ENCODE assay signal across 8 mouse cellular contexts in the genomic region with DNA sequence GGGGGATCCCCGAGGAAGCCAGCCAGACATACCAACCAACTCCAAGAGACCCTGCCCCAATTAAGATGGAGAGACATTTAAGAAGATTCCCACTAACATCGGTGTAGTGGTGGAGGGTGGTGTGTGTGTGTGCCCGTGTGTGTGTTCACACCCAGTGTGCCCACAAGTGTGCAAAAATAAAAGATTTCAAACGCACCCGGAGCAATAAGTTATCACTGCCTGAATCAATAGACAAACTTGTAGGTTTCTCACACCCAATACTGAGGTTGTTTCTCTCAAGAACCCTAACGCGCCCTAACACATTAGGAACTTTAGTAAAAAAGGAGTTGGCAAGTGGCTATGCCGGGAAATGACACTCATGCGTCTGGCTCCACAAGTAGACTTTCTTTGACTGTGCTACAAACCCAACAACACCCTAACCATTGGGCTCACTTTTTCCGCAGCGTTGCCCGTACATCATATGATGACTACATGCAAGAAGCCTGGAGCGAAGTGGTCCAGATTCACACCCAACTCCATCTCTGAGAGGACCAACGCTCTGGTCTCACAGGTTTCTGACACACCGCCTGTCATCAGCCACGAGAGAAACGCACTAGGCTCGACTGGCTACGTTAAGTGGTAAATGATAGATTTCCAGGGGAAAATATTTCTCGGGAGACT. TPM values are rescaled to one million over a fixed set of nuclear protein-coding genes. Genes with fewer than 3 reads are reported as not detected.
DNase-seq lines count a peak whose midpoint lies in the region; ATAC-seq and TF ChIP-seq lines count a peak whose summit lies in the region.

No protein-coding gene starts in this region.

- peak overlapping the region; percentile 92 for H3K27ac ChIP-seq in embryonic facial prominence, embryonic 14.5 days (replicated peaks; ENCODE audit: low read depth, low read length)
- peak overlapping the region; percentile 96 for H3K27ac ChIP-seq in hindbrain, embryonic 10.5 days
- peak overlapping the region; percentile 94 for H3K27ac ChIP-seq in limb, embryonic 13.5 days
- peak overlapping the region; percentile 91 for H3K27ac ChIP-seq in midbrain, embryonic 12.5 days (replicated peaks)

- H3K9ac ChIP-seq in embryonic facial prominence, embryonic 14.5 days (ENCODE audit: low read depth, low read length): peak overlapping the region; percentile 93
- peak overlapping the region; percentile 91 for H3K9ac ChIP-seq in limb, embryonic 13.5 days
- H3K9ac ChIP-seq in midbrain, embryonic 12.5 days (replicated peaks): peak overlapping the region; percentile 91

- H3K36me3 ChIP-seq in G1E (replicated peaks): no peaks in the 10 kb centered on the region
- no peaks in the 10 kb centered on the region for H3K36me3 ChIP-seq in embryonic facial prominence, embryonic 14.5 days (ENCODE audit: control insufficient read depth, insufficient read depth, low read length)
- no peaks in the 10 kb centered on the region for H3K36me3 ChIP-seq in hindbrain, embryonic 10.5 days
- no peaks in the 10 kb centered on the region for H3K36me3 ChIP-seq in limb, embryonic 13.5 days
- H3K36me3 ChIP-seq in midbrain, embryonic 12.5 days: no peaks in the 10 kb centered on the region

- H3K4me1 ChIP-seq in G1E (ENCODE audit: insufficient read depth, low read depth, low read length): peaks cover 18% of the 10 kb centered on the region
- peaks cover 7% of the 10 kb centered on the region; the same call in 1 of the 2 replicates for H3K4me1 ChIP-seq in embryonic facial prominence, embryonic 14.5 days (ENCODE audit: control insufficient read depth, insufficient read depth, low read length)
- peaks cover 11% of the 10 kb centered on the region for H3K4me1 ChIP-seq in hindbrain, embryonic 10.5 days (replicated peaks)
- H3K4me1 ChIP-seq in limb, embryonic 13.5 days: peaks cover 9% of the 10 kb centered on the region
- peaks cover 7% of the 10 kb centered on the region for H3K4me1 ChIP-seq in midbrain, embryonic 12.5 days

- H3K27me3 ChIP-seq in G1E (ENCODE audit: insufficient read depth, low read length): no peaks in the 10 kb centered on the region
- H3K27me3 ChIP-seq in embryonic facial prominence, embryonic 14.5 days (replicated peaks; ENCODE audit: control insufficient read depth, insufficient read depth, low read length): no peaks in the 10 kb centered on the region
- no peaks in the 10 kb centered on the region for H3K27me3 ChIP-seq in hindbrain, embryonic 10.5 days (ENCODE audit: insufficient read depth, poor library complexity, severe bottlenecking)
- H3K27me3 ChIP-seq in limb, embryonic 13.5 days: no peaks in the 10 kb centered on the region
- no peaks in the 10 kb centered on the region for H3K27me3 ChIP-seq in midbrain, embryonic 12.5 days

- H3K4me3 ChIP-seq in G1E (ENCODE audit: low read depth, low read length): peak overlapping the region; percentile 84
- H3K4me3 ChIP-seq in embryonic facial prominence, embryonic 14.5 days (ENCODE audit: low read depth, low read length): peak overlapping the region; percentile 88
- H3K4me3 ChIP-seq in hindbrain, embryonic 10.5 days: peak overlapping the region; percentile 90
- H3K4me3 ChIP-seq in limb, embryonic 13.5 days: peak overlapping the region; percentile 78
- H3K4me3 ChIP-seq in midbrain, embryonic 12.5 days: peak overlapping the region; percentile 84

- H3K4me2 ChIP-seq in embryonic facial prominence, embryonic 14.5 days (ENCODE audit: low read depth, low read length): peak overlapping the region; percentile 77
- H3K4me2 ChIP-seq in limb, embryonic 13.5 days (replicated peaks): peak overlapping the region; percentile 74
- H3K4me2 ChIP-seq in midbrain, embryonic 12.5 days (replicated peaks): peak overlapping the region; percentile 60

- no peaks in the 10 kb centered on the region; the same call in 1 of the 2 replicates for H3K9me3 ChIP-seq in G1E (replicated peaks)
- H3K9me3 ChIP-seq in embryonic facial prominence, embryonic 14.5 days (ENCODE audit: control insufficient read depth, low read length): no peaks in the 10 kb centered on the region
- peaks cover 3% of the 10 kb centered on the region; the same call in 1 of the 2 replicates for H3K9me3 ChIP-seq in hindbrain, embryonic 10.5 days
- no peaks in the 10 kb centered on the region for H3K9me3 ChIP-seq in limb, embryonic 13.5 days
- peaks cover 3% of the 10 kb centered on the region; the same call in 1 of the 2 replicates for H3K9me3 ChIP-seq in midbrain, embryonic 12.5 days

- WGBS in embryonic facial prominence, embryonic 14.5 days: 32% methylated on average over 20 of the region's 20 CpGs
- WGBS in hindbrain, embryonic 10.5 days: 37% methylated on average over 20 of the region's 20 CpGs
- 34% methylated on average over 20 of the region's 20 CpGs for WGBS in limb, embryonic 13.5 days
- WGBS in midbrain, embryonic 12.5 days: 37% methylated on average over 20 of the region's 20 CpGs

- no peak for ATAC-seq in cerebellum, adult (ENCODE audit: insufficient number of reproducible peaks, low FRiP score, low TSS enrichment)
- ATAC-seq in G1E (ENCODE audit: extremely low read depth, insufficient number of reproducible peaks, low FRiP score, poor library complexity, severe bottlenecking): no peak
- no peak for ATAC-seq in embryonic facial prominence, embryonic 14.5 days (ENCODE audit: low read depth)
- ATAC-seq in limb, embryonic 13.5 days (ENCODE audit: low FRiP score, low read depth): no peak
- ATAC-seq in midbrain, embryonic 12.5 days (ENCODE audit: low FRiP score, low read depth): no peak

- DNase-seq in cerebellum, adult 8-10 months: peak; percentile 28
- DNase-seq in G1E (ENCODE audit: low spot score): peak; percentile 23
- peak; percentile 17 for DNase-seq in embryonic facial prominence, embryonic 14.5 days (ENCODE audit: low spot score)
- DNase-seq in hindbrain, embryonic 10.5 days (ENCODE audit: low spot score): no peak
- DNase-seq in thymus, postnatal 14 days: peak; percentile 51

- TF ChIP-seq CTCF in G1E (IDR thresholded peaks at IDR 0.05; ENCODE audit: low read depth, low read length): no peak

RNA-seq across cellular contexts. Expression of gene Uimc1, which starts 0.9 kb away (rescaled TPM):
- 52.4 and 54.8 TPM in 2 replicates for total RNA-seq in G1E (2014; fragmentation: Nextera tagmentation)
- total RNA-seq in G1E (2017): 49.3 and 55.0 TPM in 2 replicates
- polyA plus RNA-seq in G1E (2012): 6.6 and 7.8 TPM in 2 replicates
- 27.5 and 29.9 TPM in 2 replicates for polyA plus RNA-seq in embryonic facial prominence, embryonic 14.5 days (2014; fragmentation: Nextera tagmentation; extraction: Ambion mirVana)
- 18.6 and 22.6 TPM in 2 replicates for polyA plus RNA-seq in hindbrain, embryonic 10.5 days (2016; fragmentation: Nextera tagmentation; extraction: Ambion mirVana)
- 29.8 and 30.6 TPM in 2 replicates for polyA plus RNA-seq in limb, embryonic 13.5 days (2015; fragmentation: Nextera tagmentation; extraction: Ambion mirVana)
- 21.7 and 23.5 TPM in 2 replicates for polyA plus RNA-seq in midbrain, embryonic 12.5 days (2016; fragmentation: Nextera tagmentation; extraction: Ambion mirVana)

RNA-seq across cellular contexts. Expression of gene Zfp346, which starts 5.9 kb away (rescaled TPM):
- total RNA-seq in G1E (2014; fragmentation: Nextera tagmentation) (38.0 and 41.8 TPM in 2 replicates), G1E (2017) (15.0 and 15.7 TPM in 2 replicates)
- polyA plus RNA-seq in G1E (2012): 11.3 and 13.8 TPM in 2 replicates
- polyA plus RNA-seq in embryonic facial prominence, embryonic 14.5 days (2014; fragmentation: Nextera tagmentation; extraction: Ambion mirVana): 21.3 and 26.2 TPM in 2 replicates
- 23.5 and 24.9 TPM in 2 replicates for polyA plus RNA-seq in hindbrain, embryonic 10.5 days (2016; fragmentation: Nextera tagmentation; extraction: Ambion mirVana)
- 26.4 and 31.5 TPM in 2 replicates for polyA plus RNA-seq in limb, embryonic 13.5 days (2015; fragmentation: Nextera tagmentation; extraction: Ambion mirVana)
- 24.1 and 27.4 TPM in 2 replicates for polyA plus RNA-seq in midbrain, embryonic 12.5 days (2016; fragmentation: Nextera tagmentation; extraction: Ambion mirVana)

RNA-seq across cellular contexts. Expression of gene Gm17617, which starts 34.2 kb away (rescaled TPM):
- not detected in 2 replicates for total RNA-seq in G1E (2014; fragmentation: Nextera tagmentation)
- total RNA-seq in G1E (2017): not detected in 2 replicates
- not detected in 2 replicates for polyA plus RNA-seq in G1E (2012)
- polyA plus RNA-seq in embryonic facial prominence, embryonic 14.5 days (2014; fragmentation: Nextera tagmentation; extraction: Ambion mirVana): not detected in 2 replicates
- not detected in 2 replicates for polyA plus RNA-seq in hindbrain, embryonic 10.5 days (2016; fragmentation: Nextera tagmentation; extraction: Ambion mirVana)
- polyA plus RNA-seq in limb, embryonic 13.5 days (2015; fragmentation: Nextera tagmentation; extraction: Ambion mirVana): not detected in 2 replicates
- polyA plus RNA-seq in midbrain, embryonic 12.5 days (2016; fragmentation: Nextera tagmentation; extraction: Ambion mirVana): not detected in 2 replicates

RNA-seq across cellular contexts. Expression of gene Fgfr4, which starts 53.2 kb away (rescaled TPM):
- total RNA-seq in G1E (2014; fragmentation: Nextera tagmentation) (not detected in 2 replicates), G1E (2017) (0.05 TPM in 1 of 2 replicates, not detected in the other)
- not detected in 2 replicates for polyA plus RNA-seq in G1E (2012)
- polyA plus RNA-seq in embryonic facial prominence, embryonic 14.5 days (2014; fragmentation: Nextera tagmentation; extraction: Ambion mirVana): 16.4 and 19.9 TPM in 2 replicates
- 0.67 and 1.3 TPM in 2 replicates for polyA plus RNA-seq in hindbrain, embryonic 10.5 days (2016; fragmentation: Nextera tagmentation; extraction: Ambion mirVana)
- 11.8 and 12.0 TPM in 2 replicates for polyA plus RNA-seq in limb, embryonic 13.5 days (2015; fragmentation: Nextera tagmentation; extraction: Ambion mirVana)
- 0.37 and 0.70 TPM in 2 replicates for polyA plus RNA-seq in midbrain, embryonic 12.5 days (2016; fragmentation: Nextera tagmentation; extraction: Ambion mirVana)
